Mouse (Mus musculus) liver, adult (tissue): ENCODE data around the gene Faim2.

Experiments
- GATA4 ChIP-seq: IDR thresholded peaks from 2 replicates; pipeline ENCODE4 v1.6.1; 2014; ENCODE audit warnings: mild to moderate bottlenecking, low read length; ENCODE audit not compliant: insufficient replicate concordance

The Faim2 gene

DNA sequence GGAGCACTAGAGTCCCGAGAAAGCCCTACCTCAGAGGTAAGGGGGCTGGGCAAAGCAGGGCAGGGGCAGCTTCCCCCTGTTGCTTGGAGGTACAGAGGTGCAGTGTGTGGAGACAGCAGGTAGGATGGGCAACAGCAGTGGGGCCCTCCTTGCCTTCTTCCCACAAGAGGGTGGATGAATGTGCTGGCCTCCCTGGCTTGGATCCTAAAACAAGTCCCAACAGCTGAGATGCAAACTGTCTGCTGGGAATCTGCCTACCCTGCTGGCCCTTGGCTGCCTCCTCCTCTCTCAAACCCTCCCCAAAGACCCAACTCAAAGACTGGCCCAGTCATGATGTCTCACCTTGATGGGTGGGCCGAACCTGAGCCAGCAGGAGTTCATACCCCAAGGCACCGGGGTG lies 72.5 kb downstream of the Faim2 start:
- TF ChIP-seq GATA4: no peak

GRCm38 (mm10) chr15:99454585-99455279 lies 73.2 kb downstream of the Faim2 start:
- no peak for TF ChIP-seq GATA4

GRCm38 (mm10) chr15:99453153-99453900 lies 74.6 kb downstream of the Faim2 start:
- TF ChIP-seq GATA4: no peak

DNA sequence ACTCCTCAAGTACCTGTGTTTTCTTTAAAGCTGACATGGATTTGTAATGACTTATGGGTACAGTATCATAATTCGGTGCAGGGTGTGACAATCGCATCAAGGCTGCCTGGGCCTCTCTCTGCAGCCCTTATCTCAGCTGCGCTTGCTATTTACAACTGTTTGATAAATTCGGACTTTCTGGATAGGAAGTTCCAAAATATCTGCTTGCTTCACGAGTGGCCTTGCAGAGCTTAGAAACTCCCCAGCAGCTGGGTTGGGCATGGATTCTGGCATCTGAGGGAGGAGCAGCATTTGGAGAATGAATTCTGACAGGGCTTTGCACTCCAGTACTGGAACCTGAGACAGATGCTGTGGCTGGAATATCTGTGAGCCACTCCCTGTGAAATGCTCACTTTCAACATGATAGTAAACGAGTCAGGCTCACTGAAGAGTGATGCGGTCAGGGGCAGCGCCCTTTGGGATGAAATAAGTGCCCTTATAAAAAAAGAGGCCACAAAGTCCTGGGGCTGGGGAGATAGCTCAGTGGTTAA lies 78.1 kb downstream of the Faim2 start:
- TF ChIP-seq GATA4: peak; percentile 58; the same call in 1 of the 2 replicates

- no peak for TF ChIP-seq GATA4
Observed at GRCm38 (mm10) chr15:99449131-99449750, 78.7 kb downstream of the Faim2 start.
